Comparison of ENCODE assay signal across 8 mouse cellular contexts in genomic region chr2:156862772-156863486, GRCm38 (mm10). TPM values are rescaled to one million over a fixed set of nuclear protein-coding genes. Genes with fewer than 3 reads are reported as not detected.
DNase-seq lines count a peak whose midpoint lies in the region; ATAC-seq lines count a peak whose summit lies in the region.

Rab5if (plus strand) TSS chr2:156863128.

- H3K9me3 ChIP-seq in heart, embryonic 13.5 days: no peaks in the 10 kb centered on the region
- H3K9me3 ChIP-seq in liver, embryonic 12.5 days (replicated peaks): no peaks in the 10 kb centered on the region
- no peaks in the 10 kb centered on the region for H3K9me3 ChIP-seq in stomach, embryonic 15.5 days

- peak within 1 kb of the TSS; percentile 95 for H3K4me2 ChIP-seq in heart, embryonic 13.5 days
- peak within 1 kb of the TSS; percentile 75 for H3K4me2 ChIP-seq in liver, embryonic 12.5 days
- H3K4me2 ChIP-seq in stomach, embryonic 15.5 days: peak within 1 kb of the TSS; percentile 76

- H3K9ac ChIP-seq in heart, embryonic 13.5 days: peak within 1 kb of the TSS; percentile 99
- H3K9ac ChIP-seq in liver, embryonic 12.5 days: peak within 1 kb of the TSS; percentile 99
- peak within 1 kb of the TSS; percentile 96 for H3K9ac ChIP-seq in stomach, embryonic 15.5 days

- H3K27me3 ChIP-seq in heart, embryonic 13.5 days (replicated peaks): no peaks in the 10 kb centered on the region
- H3K27me3 ChIP-seq in liver, embryonic 12.5 days (replicated peaks): no peaks in the 10 kb centered on the region
- no peaks in the 10 kb centered on the region for H3K27me3 ChIP-seq in stomach, embryonic 15.5 days (replicated peaks)

- H3K4me1 ChIP-seq in heart, embryonic 13.5 days: peaks cover 37% of the 10 kb centered on the region
- peaks cover 49% of the 10 kb centered on the region for H3K4me1 ChIP-seq in liver, embryonic 12.5 days
- peaks cover 28% of the 10 kb centered on the region; the same call in 1 of the 2 replicates for H3K4me1 ChIP-seq in stomach, embryonic 15.5 days

- DNase-seq in CD4-positive helper T cell, adult 2 months (ENCODE audit: low read depth, low spot score): peak; percentile 99
- DNase-seq in brain, embryonic 18.5 days (ENCODE audit: low read depth, low spot score): peak; percentile 94
- DNase-seq in kidney, postnatal 10 days: peak; percentile 99
- peak; percentile 95 to 97 for DNase-seq in natural killer cell, adult 2 months (ENCODE audit: low spot score in 2 of 2)

- 0% methylated on average over 97 of the region's 98 CpGs for WGBS in heart, embryonic 13.5 days
- under 1% methylated on average over 95 of the region's 98 CpGs for WGBS in liver, embryonic 12.5 days (ENCODE audit: insufficient replicate concordance)
- under 1% methylated on average over 95 of the region's 98 CpGs for WGBS in stomach, embryonic 15.5 days

- peak; percentile 90 for ATAC-seq in erythroid progenitor cell, adult 5-6 weeks (replicated peaks; ENCODE audit: low FRiP score, poor library complexity, severe bottlenecking)
- ATAC-seq in heart, embryonic 13.5 days (ENCODE audit: extremely low read depth, insufficient number of reproducible peaks, low FRiP score, low TSS enrichment): peak; percentile 94
- peak; percentile 94 for ATAC-seq in liver, embryonic 12.5 days
- ATAC-seq in stomach, embryonic 15.5 days (ENCODE audit: insufficient read depth, low FRiP score, low read depth): peak; percentile 96

- H3K27ac ChIP-seq in heart, embryonic 13.5 days (replicated peaks): peak within 1 kb of the TSS; percentile 97
- peak within 1 kb of the TSS; percentile 96 for H3K27ac ChIP-seq in liver, embryonic 12.5 days
- peak within 1 kb of the TSS; percentile 92 for H3K27ac ChIP-seq in stomach, embryonic 15.5 days

- H3K36me3 ChIP-seq in heart, embryonic 13.5 days: peaks cover 48% of the 10 kb centered on the region
- H3K36me3 ChIP-seq in liver, embryonic 12.5 days: peaks cover 53% of the 10 kb centered on the region
- H3K36me3 ChIP-seq in stomach, embryonic 15.5 days: peaks cover 9% of the 10 kb centered on the region; the same call in 1 of the 2 replicates

- H3K4me3 ChIP-seq in heart, embryonic 13.5 days: peak within 1 kb of the TSS; percentile 99
- peak within 1 kb of the TSS; percentile 97 for H3K4me3 ChIP-seq in liver, embryonic 12.5 days
- H3K4me3 ChIP-seq in stomach, embryonic 15.5 days (replicated peaks): peak within 1 kb of the TSS; percentile 97

RNA-seq across cellular contexts. Expression of gene Rab5if, which starts in this region (rescaled TPM):
- 62.7 and 85.9 TPM in 2 replicates for total RNA-seq in erythroid progenitor cell, adult 5-6 weeks (2015; ENCODE audit: low replicate concordance)
- total RNA-seq in erythroid progenitor cell, adult 5-6 weeks (2017; ENCODE audit: low replicate concordance): 28.8 and 48.1 TPM in 2 replicates
- 163 and 172 TPM in 2 replicates for polyA plus RNA-seq in heart, embryonic 13.5 days (2015; fragmentation: Nextera tagmentation; extraction: Ambion mirVana)
- 250 and 266 TPM in 2 replicates for polyA plus RNA-seq in liver, embryonic 12.5 days (2016; fragmentation: Nextera tagmentation; extraction: Ambion mirVana)
- polyA plus RNA-seq in stomach, embryonic 15.5 days (2015; fragmentation: Nextera tagmentation; extraction: Ambion mirVana): 224 and 234 TPM in 2 replicates

Comparison
In these comparisons a context has a peak if more than half of its experiments do, and no peak if none do; other contexts are left out.
1. Peak in every context shown above with its lines: DNase-seq, ATAC-seq, H3K4me3 ChIP-seq and H3K27ac ChIP-seq.